Mouse (Mus musculus) thymus, adult 2 months (tissue): ENCODE results near the gene Arap1. TPM values are rescaled to one million over a fixed set of nuclear protein-coding genes. Genes with fewer than 3 reads are reported as not detected.

Experiments
- DNase-seq: peaks from one replicate; pipeline ENCODE4 v3.0.0; 2021
- H3K27ac ChIP-seq: fragments of 200-500 bp; 2 replicates; pipeline ENCODE4 v1.5.1; 2012; ENCODE audit warnings: low read length, control low read depth; ENCODE audit not compliant: control insufficient read depth, insufficient read depth
- H3K27me3 ChIP-seq: fragments of 200-500 bp; 2 replicates; pipeline ENCODE4 v1.6.1; 2012; ENCODE audit warnings: mild to moderate bottlenecking, low read length, moderate library complexity, mixed read lengths; ENCODE audit not compliant: control insufficient read depth, insufficient read depth
- H3K36me3 ChIP-seq: fragments of 200-500 bp; 2 replicates; pipeline ENCODE4 v1.6.1; 2012; ENCODE audit warnings: mild to moderate bottlenecking, low read length, moderate library complexity; ENCODE audit not compliant: control insufficient read depth, insufficient read depth
- H3K4me1 ChIP-seq: fragments of 200-500 bp; replicated peaks from 2 replicates; pipeline ENCODE4 v1.6.1; 2012; ENCODE audit warnings: low read length; ENCODE audit not compliant: control insufficient read depth, insufficient read depth
- H3K4me3 ChIP-seq: fragments of 200-500 bp; 2 replicates; pipeline ENCODE4 v1.5.1; 2012; ENCODE audit warnings: mild to moderate bottlenecking, low read length, control low read depth, moderate library complexity; ENCODE audit not compliant: control insufficient read depth, insufficient read depth
- CTCF ChIP-seq: fragments of 200-500 bp; IDR thresholded peaks from 2 replicates; pipeline ENCODE4 v1.5.1; 2012; ENCODE audit warnings: mild to moderate bottlenecking, control low read depth, low read length, moderate library complexity, borderline replicate concordance; ENCODE audit not compliant: control insufficient read depth, poor library complexity, insufficient read depth; ENCODE audit errors: extremely low read depth
- POLR2A ChIP-seq: fragments of 200-500 bp; IDR thresholded peaks from 2 replicates; pipeline ENCODE4 v1.6.1; 2012; ENCODE audit warnings: mild to moderate bottlenecking, low read length, control low read depth, moderate library complexity; ENCODE audit not compliant: control insufficient read depth, poor library complexity, insufficient read depth; ENCODE audit errors: extremely low read depth
- WGBS: fragments of 180-500 bp; shearing (Covaris S2); methylation state at CpG from one replicate; pipeline ENCODE4 v1.1.7; 2018; 5-methylcytosine and 5-hydroxymethylcytosine counted together
- polyA plus RNA-seq: library from polyadenylated mRNA; depleted of rRNA; stranded (reverse); fragments of >200 nt; gene quantifications from 2 replicates; pipeline ENCODE4 v1.2.3, GENCODE M21; 2012

The Arap1 gene
- polyA plus RNA-seq, 1 experiment = 225 TPM

DNA sequence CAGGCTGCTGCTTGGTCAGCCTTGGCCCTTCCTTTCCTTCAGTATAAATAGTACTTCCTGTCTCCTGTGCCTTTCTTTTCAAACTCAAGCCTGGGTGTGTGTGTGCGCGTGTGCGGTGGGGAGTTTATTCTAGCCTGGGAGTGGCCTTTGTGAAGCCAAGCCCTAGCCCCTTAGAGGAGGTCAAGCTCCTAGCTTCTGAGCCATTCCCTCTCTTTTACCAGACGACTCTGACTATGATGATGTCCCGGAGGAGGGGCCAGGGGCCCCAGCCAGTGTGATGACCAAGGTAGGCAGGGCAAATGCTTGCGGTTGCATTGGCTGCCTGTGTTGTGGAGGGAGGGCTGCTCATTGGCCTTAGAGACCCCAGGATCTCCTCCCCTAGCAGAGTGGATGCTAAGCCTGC, 37.5 kb downstream of the Arap1 start:
- DNase-seq = no peak
- WGBS = 92% methylated on average over 6 of the region's 6 CpGs
- no peak for TF ChIP-seq CTCF
- no peak for TF ChIP-seq POLR2A
- Histone ChIP-seq H3K36me3 (peaks cover 19% of the 10 kb centered on the region), H3K27me3 (no peaks in the 10 kb centered on the region), H3K4me3 (no peak overlapping the region), H3K27ac (no peak overlapping the region), H3K4me1 (peaks cover 3% of the 10 kb centered on the region; the same call in 1 of the 2 replicates)

DNA sequence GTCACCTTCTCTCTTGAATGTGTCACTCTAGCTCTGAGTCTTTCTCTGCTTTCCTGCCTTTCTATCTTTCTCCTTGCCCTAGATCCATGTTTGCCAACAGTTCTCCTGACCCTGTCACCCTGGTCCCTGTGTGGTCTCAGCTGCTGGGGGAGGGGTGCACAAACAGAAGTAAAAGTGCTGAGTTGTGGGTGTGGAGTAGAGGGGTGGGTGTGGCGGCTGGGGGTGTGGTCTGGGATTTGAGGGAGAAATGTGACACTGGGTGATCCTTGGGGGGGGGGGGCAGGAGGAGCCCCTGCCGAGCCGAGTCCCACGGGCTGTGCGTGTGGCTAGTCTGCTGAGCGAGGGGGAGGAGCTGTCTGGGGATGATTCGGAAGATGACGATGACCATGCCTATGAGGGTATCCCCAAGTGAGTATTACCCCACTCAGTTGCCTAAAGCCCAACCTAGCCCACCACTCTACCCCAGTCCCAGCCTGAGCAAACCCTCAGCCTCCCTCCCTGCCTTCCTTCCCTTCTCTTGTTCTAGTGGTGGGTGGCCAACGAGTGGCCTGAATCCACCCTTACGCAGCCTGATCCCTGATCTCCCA, 38.1 kb downstream of the Arap1 start:
- no peak for DNase-seq
- 94% methylated on average over 10 of the region's 10 CpGs for WGBS
- H3K4me1 ChIP-seq = peaks cover 3% of the 10 kb centered on the region; the same call in 1 of the 2 replicates
- peaks cover 19% of the 10 kb centered on the region for H3K36me3 ChIP-seq
- no peak overlapping the region for H3K4me3 ChIP-seq
- no peak overlapping the region for H3K27ac ChIP-seq
- no peak for TF ChIP-seq CTCF
- no peak for TF ChIP-seq POLR2A
- H3K27me3 ChIP-seq = no peaks in the 10 kb centered on the region

DNA sequence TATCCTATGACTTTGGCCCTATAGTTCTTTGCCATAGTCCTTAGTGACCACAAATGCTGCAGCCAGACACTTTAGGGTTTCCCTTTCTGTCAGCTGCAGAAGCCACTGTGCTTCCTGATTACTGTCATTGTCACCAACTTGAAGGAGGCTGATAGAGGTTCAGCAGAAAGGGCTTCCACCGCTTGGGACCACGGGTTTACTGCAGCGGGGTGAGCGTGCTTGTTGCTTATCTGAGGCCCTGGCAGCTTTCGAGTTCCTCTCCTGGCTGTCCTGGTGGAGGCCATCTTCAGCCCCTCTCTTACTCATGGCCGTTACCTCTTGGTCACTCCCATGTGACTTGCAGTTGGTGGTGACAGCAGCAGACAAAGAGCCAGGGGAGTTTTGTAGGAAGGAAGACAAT, 41.4 kb downstream of the Arap1 start:
- H3K27me3 ChIP-seq = no peaks in the 10 kb centered on the region
- H3K36me3 ChIP-seq = peaks cover 31% of the 10 kb centered on the region
- 41% methylated on average over 6 of the region's 6 CpGs for WGBS
- H3K27ac ChIP-seq = no peak overlapping the region
- no peaks in the 10 kb centered on the region for H3K4me1 ChIP-seq
- no peak for TF ChIP-seq POLR2A
- TF ChIP-seq CTCF = no peak
- H3K4me3 ChIP-seq = no peak overlapping the region
- no peak for DNase-seq

DNA sequence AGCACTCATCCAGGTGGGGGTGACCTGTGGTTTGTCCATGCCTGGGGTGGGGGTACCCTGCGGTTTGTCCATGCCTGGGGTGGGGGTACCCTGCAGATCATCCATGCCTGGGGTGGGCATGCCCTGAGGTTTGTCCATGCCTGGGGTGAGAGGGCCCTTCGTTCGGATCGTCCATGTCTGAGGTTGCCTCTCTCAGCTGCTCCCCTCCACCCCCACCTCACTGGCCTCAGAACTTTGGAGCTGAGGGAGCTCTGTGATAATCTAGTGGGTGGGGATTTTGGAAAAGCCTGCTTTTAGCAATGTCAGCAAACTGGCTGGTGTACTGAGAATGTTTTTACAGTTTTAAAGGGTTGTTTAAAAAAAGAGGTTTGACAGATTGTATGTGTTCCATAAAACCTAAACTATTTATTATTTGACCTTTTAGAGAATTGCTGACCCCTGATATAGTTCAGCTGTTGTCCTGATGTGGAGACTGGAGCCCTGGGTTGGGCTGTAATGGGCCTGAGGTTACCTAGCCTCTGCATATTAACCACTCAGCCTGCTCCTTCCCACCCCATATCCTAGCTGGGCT, 44.1 kb downstream of the Arap1 start:
- Histone ChIP-seq H3K4me1 (no peaks in the 10 kb centered on the region), H3K4me3 (no peak overlapping the region), H3K27ac (no peak overlapping the region), H3K27me3 (no peaks in the 10 kb centered on the region), H3K36me3 (peaks cover 44% of the 10 kb centered on the region)
- no peak for TF ChIP-seq CTCF
- no peak for TF ChIP-seq POLR2A
- DNase-seq = no peak
- WGBS = 97% methylated on average over 4 of the region's 4 CpGs

DNA sequence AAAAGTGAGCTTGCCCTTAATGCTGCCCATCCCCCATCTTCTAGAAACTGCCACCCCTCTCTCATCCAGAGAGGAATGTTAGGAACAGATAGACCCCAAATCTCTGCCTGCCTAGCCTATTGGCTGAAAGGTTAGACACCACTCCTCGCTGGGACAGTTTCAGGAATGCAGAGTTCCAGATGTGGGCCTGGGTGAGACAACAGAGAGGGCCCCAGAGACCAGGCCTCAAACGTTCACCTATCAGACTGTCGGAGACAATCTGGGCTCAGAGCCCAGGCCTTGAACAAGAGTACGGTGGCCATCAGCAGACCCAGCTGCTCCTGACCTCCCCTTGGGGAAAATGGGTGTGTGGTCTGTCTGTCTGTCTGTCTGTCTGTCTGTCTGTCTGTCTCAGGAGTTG, 45.1 kb downstream of the Arap1 start:
- H3K4me3 ChIP-seq = no peak overlapping the region
- no peak for DNase-seq
- no peak overlapping the region for H3K27ac ChIP-seq
- no peaks in the 10 kb centered on the region for H3K4me1 ChIP-seq
- WGBS = 96% methylated on average over 4 of the region's 4 CpGs
- peaks cover 43% of the 10 kb centered on the region for H3K36me3 ChIP-seq
- H3K27me3 ChIP-seq = no peaks in the 10 kb centered on the region
- TF ChIP-seq CTCF = no peak
- no peak for TF ChIP-seq POLR2A

DNA sequence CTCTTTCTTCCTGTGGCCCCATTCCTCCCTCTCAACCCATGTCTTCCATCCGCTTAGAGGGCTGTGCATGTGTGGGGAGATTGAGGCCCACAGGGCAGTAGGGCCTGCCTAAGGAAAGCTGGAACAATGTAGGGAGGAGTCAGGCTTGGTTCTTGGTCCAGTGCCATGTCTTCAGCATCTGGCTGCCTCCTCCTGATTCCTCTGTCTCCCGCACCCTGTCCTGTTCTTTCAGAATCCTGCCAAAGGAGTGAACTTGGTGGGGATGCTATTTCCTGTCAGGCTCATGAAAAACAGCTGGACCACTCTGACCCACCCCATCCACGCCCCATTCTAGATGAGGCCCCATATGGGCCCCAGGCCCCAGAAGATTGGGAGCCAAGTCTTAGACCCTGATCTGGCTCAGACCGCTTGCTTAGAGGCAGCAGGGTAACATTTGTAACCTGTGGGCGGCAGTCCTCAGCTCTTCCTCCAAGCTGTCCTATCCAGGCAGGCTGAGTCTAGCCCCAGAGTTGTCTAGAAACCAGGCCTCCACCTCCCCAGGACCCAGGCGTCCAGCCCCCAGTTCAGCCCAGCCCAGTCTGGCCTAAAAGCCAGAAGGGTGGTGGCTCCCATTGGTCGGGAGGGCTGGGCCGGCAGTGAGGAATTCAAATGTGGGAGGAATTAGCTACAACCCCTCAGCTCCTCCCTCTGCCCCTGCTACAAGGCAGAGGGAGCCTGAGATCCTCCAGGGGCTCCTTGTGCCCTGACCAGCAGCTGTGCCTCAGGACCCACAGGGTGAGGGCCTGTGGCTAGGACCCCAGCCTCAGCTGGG, 46.0 kb downstream of the Arap1 start:
- H3K27me3 ChIP-seq = no peaks in the 10 kb centered on the region
- no peak for TF ChIP-seq CTCF
- no peak for TF ChIP-seq POLR2A
- no peak for DNase-seq
- WGBS = 93% methylated on average over 8 of the region's 8 CpGs
- no peaks in the 10 kb centered on the region for H3K4me1 ChIP-seq
- peaks cover 49% of the 10 kb centered on the region for H3K36me3 ChIP-seq
- no peak overlapping the region for H3K4me3 ChIP-seq
- H3K27ac ChIP-seq = no peak overlapping the region
